Mouse (Mus musculus) kidney, postnatal 36 days (tissue): ENCODE results near the gene Gm1113.
A peak's percentile ranks its signal among the peaks of the same experiment; 100 is the strongest.

ENCODE experiments used
- DNase-seq, 2 experiments: peaks; one replicate each; pipeline ENCODE4 v3.0.0; 2021 to 2022; ENCODE audit warnings: mixed read lengths in 2 of 2

Gene Gm1113

DNA sequence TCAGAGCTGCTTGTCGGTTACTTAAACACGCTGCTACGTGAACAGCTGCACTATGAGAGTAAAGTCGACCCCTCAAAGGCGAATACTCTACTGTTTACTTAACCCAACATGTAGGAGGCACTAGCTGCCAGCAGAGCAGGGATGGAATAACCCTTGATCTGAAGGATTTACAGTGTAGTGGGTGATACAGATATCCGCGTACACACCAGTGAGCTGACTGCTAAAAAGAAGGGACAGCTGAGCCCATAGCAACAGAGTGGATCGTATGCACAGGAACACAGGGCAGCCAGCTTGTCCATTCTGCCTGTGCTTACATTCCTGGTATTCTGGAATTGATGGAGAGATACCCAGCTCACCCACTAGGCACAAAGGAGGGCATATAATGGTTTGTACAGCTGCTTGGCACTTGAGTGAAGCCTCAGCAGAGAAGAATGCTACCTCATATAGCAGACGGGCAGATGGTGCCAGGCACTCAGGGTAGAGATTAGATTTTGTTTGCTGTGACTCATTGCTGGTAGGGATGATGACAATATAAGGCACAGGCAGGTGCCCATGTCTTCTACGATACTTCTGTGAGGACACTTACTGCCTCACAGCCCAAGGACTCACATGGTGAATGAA is 43.9 kb downstream of the Gm1113 start:
- no peak for DNase-seq

DNA sequence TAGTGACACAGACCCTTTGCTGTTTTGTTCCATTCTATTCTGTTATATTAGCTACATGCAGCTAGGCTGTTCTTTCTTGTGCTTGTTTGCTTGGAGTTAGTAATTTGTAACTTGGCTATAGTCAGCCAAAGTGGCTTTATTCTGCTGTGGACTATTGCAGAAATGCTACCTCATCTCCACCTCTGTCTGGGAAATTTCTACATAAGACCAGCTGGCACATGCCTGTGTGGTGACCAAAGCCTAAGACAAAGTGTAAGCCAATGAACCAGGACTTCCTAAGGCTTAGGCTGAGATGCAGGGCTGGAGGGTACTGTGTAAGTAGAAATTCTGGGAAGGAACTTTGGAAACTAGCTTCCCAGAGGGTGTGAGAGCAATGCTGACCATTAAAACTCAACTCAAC is 49.2 kb downstream of the Gm1113 start:
- DNase-seq = no peak

DNA sequence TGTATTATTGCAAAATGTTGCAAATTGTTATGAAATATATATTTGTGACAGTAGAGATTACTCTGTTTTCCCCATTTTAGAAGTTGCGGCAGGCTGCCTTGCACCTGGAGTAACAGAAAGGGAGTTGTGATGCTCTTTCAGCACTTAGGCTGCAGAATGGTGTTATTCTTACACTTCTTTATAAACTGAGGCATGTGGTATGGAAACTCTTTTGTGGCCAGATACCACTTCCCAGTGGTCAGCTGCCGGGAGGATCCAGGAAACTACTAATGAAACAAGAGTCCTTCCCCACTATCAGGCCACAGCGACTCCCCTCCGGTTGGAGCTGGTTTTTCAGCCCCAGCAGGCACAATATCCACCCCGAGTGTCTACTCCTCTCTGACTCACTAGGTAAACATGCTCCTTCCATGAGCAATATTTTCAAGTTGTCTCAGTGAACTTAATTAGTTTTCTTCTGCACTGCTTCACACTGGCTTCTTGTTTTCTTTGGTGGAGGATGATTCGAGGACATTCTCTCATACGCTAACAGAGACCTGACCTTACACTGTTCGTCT is 50.7 kb downstream of the Gm1113 start:
- peak in 1 of 2 experiments; percentile 18 for DNase-seq

DNA sequence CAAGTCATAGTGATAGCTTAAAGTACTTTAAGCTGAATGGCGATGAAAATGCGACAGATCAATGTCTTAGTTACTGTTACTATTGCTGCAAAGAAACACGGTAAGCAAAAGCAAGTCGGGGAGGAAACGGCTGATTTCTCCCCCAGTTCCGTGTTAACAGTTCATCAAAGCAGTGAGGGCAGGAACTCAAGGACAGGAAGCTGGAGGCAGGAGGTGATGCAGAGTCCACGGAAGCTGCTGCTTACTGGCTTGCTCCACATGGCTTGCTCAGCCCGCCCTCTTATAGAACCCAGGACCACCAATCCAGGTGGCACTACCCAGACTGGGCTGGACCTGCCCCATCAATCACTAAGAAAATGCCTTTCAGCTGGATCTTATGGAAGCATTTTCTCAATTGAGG is 58.5 kb downstream of the Gm1113 start:
- no peak for DNase-seq
